Mouse (Mus musculus) adrenal gland, postnatal 4 days (tissue): ENCODE data around the gene Nanos2. TPM values are rescaled to one million over a fixed set of nuclear protein-coding genes. Genes with fewer than 3 reads are reported as not detected.

Source experiments
- DNase-seq, 2 experiments: peaks; one replicate each; pipeline ENCODE4 v3.0.0; 2021 to 2022; ENCODE audit warnings: low spot score in 2 of 2, mixed read lengths in 2 of 2
- long read RNA-seq, 2 experiments: library from polyadenylated mRNA; stranded (forward); transcript quantifications; one replicate each; pipeline ENCODE4 v2.0.0; 2021
- total RNA-seq, 2 experiments: library from RNA; stranded (reverse); gene quantifications; 2 replicates each; pipeline ENCODE4 v1.2.3; 2021

The Nanos2 gene
- under 1 TPM in 1 of 2 experiments, not detected in 1; 0.20 TPM for total RNA-seq
- long read RNA-seq, experiment 1, result 0 reads
- long read RNA-seq, experiment 2, result 0 reads

- no peak for DNase-seq
Measured at GRCm38 (mm10) chr7:18987100-18987499, at the start of gene Nanos2. Nanos2 (plus strand) TSS chr7:18987400.

GRCm38 (mm10) chr7:18942376-18942775 lies 44.8 kb upstream of the Nanos2 start:
- no peak for DNase-seq

GRCm38 (mm10) chr7:18942815-18943214 lies 44.4 kb upstream of the Nanos2 start:
- no peak for DNase-seq

- DNase-seq, result no peak
Measured at GRCm38 (mm10) chr7:18948151-18948550, 39.0 kb upstream of the Nanos2 start.

GRCm38 (mm10) chr7:18949781-18950522 lies 37.2 kb upstream of the Nanos2 start:
- DNase-seq, result no peak

- no peak for DNase-seq
Measured at GRCm38 (mm10) chr7:18950523-18951315, 36.5 kb upstream of the Nanos2 start.

- peak in 1 of 2 experiments; percentile 30 for DNase-seq
Measured at GRCm38 (mm10) chr7:18951397-18951796, 35.8 kb upstream of the Nanos2 start.

- peak; percentile 42 to 44 for DNase-seq
Measured at GRCm38 (mm10) chr7:18957569-18958383, 29.4 kb upstream of the Nanos2 start.

GRCm38 (mm10) chr7:18958384-18958766 lies 28.8 kb upstream of the Nanos2 start:
- DNase-seq, result peak in 1 of 2 experiments; percentile 6

GRCm38 (mm10) chr7:18959446-18959845 lies 27.8 kb upstream of the Nanos2 start:
- DNase-seq, result no peak

- no peak for DNase-seq
Measured at GRCm38 (mm10) chr7:18962171-18962792, 24.9 kb upstream of the Nanos2 start.

GRCm38 (mm10) chr7:18962795-18963194 lies 24.4 kb upstream of the Nanos2 start:
- no peak for DNase-seq

- no peak for DNase-seq
Measured at GRCm38 (mm10) chr7:18963294-18963843, 23.8 kb upstream of the Nanos2 start.

GRCm38 (mm10) chr7:18965312-18965711 lies 21.9 kb upstream of the Nanos2 start:
- DNase-seq, result no peak

- no peak for DNase-seq
Measured at GRCm38 (mm10) chr7:18967603-18968002, 19.6 kb upstream of the Nanos2 start.

- DNase-seq, result no peak
Measured at GRCm38 (mm10) chr7:18970956-18971355, 16.2 kb upstream of the Nanos2 start.

GRCm38 (mm10) chr7:18978381-18978780 lies 8.8 kb upstream of the Nanos2 start:
- DNase-seq, result no peak

- DNase-seq, result no peak
Measured at GRCm38 (mm10) chr7:18986503-18986902, 697 bp upstream of the Nanos2 start.

GRCm38 (mm10) chr7:18987747-18988146 lies 547 bp downstream of the Nanos2 start:
- no peak for DNase-seq

GRCm38 (mm10) chr7:18988780-18989179 lies 1.6 kb downstream of the Nanos2 start:
- DNase-seq, result no peak

GRCm38 (mm10) chr7:18989995-18990394 lies 2.8 kb downstream of the Nanos2 start:
- DNase-seq, result no peak
